Mouse (Mus musculus): Measurements from ENCODE around the gene Chchd6. TPM values are rescaled to one million over a fixed set of nuclear protein-coding genes. Genes with fewer than 3 reads are reported as not detected.

Gene Chchd6
- total RNA-seq, 4 experiments from 2014 or later: 30.0 to 51.0 (median 39.4) TPM

- peak; percentile 44 for DNase-seq
These were observed 9.8 kb downstream of the Chchd6 start for GRCm38 (mm10) chr6:89585696-89586095.

GRCm38 (mm10) chr6:89584634-89585409, 10.6 kb downstream of the Chchd6 start:
- no peak for DNase-seq

- DNase-seq: no peak
These were observed 12.3 kb downstream of the Chchd6 start for GRCm38 (mm10) chr6:89583170-89583569.

- DNase-seq: no peak
These were observed 20.8 kb downstream of the Chchd6 start for GRCm38 (mm10) chr6:89574641-89575040.

- DNase-seq: no peak
These were observed 21.7 kb downstream of the Chchd6 start for GRCm38 (mm10) chr6:89573768-89574167.

- DNase-seq: no peak
These were observed 22.4 kb downstream of the Chchd6 start for GRCm38 (mm10) chr6:89572921-89573636.

- DNase-seq: no peak
These were observed 26.1 kb downstream of the Chchd6 start for GRCm38 (mm10) chr6:89569370-89569769.

- DNase-seq: no peak
These were observed 28.7 kb downstream of the Chchd6 start for GRCm38 (mm10) chr6:89566740-89567139.

- no peak for DNase-seq
These were observed 32.1 kb downstream of the Chchd6 start for GRCm38 (mm10) chr6:89563381-89563780.

- DNase-seq: no peak
These were observed 34.6 kb downstream of the Chchd6 start for GRCm38 (mm10) chr6:89560826-89561225.

GRCm38 (mm10) chr6:89557654-89558053, 37.8 kb downstream of the Chchd6 start:
- DNase-seq: no peak

GRCm38 (mm10) chr6:89556566-89556965, 38.9 kb downstream of the Chchd6 start:
- no peak for DNase-seq

- no peak for DNase-seq
These were observed 39.5 kb downstream of the Chchd6 start for GRCm38 (mm10) chr6:89555971-89556370.

GRCm38 (mm10) chr6:89554029-89554428, 41.4 kb downstream of the Chchd6 start:
- no peak for DNase-seq

- peak; percentile 56 for DNase-seq
These were observed 42.3 kb downstream of the Chchd6 start for GRCm38 (mm10) chr6:89553012-89553704.

- no peak for DNase-seq
These were observed 43.0 kb downstream of the Chchd6 start for GRCm38 (mm10) chr6:89552321-89553011.

GRCm38 (mm10) chr6:89549157-89549556, 46.3 kb downstream of the Chchd6 start:
- DNase-seq: no peak

GRCm38 (mm10) chr6:89547951-89548350, 47.5 kb downstream of the Chchd6 start:
- no peak for DNase-seq

GRCm38 (mm10) chr6:89538102-89538751, 57.2 kb downstream of the Chchd6 start:
- no peak for DNase-seq

GRCm38 (mm10) chr6:89535626-89536225, 59.7 kb downstream of the Chchd6 start:
- no peak for DNase-seq

GRCm38 (mm10) chr6:89524766-89525165, 70.7 kb downstream of the Chchd6 start:
- no peak for DNase-seq

- no peak for DNase-seq
These were observed 85.3 kb downstream of the Chchd6 start for GRCm38 (mm10) chr6:89510154-89510553.
